Mouse (Mus musculus): ENCODE data around the gene Cyren. TPM values are rescaled to one million over a fixed set of nuclear protein-coding genes. Genes with fewer than 3 reads are reported as not detected.
A peak's percentile ranks its signal among the peaks of the same experiment; 100 is the strongest.

Gene Cyren
- polyA plus RNA-seq, 1 experiment from 2014 or later = 21.6 TPM

DNA sequence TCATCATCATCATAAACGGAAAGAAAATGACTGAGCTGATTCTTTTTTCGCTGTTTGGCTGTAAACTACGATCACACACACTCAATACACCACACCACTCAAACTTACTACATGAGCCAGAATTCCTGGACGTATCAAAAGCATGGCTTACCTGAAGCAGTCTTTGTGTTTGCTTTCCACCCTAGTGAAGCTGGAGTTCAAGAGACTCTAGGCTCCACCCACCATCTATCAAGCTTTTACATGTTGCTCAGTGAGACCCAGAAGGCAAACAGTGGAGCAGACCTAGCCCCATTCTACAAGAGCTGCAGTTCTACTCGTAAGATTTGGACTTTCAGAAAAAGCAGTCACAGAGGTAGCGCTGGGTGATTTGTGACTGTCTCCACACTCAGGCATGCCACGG is 24.7 kb upstream of the Cyren start:
- H3K4me3 ChIP-seq (ENCODE audit: low read length) = peak overlapping the region; percentile 18
- peak overlapping the region; percentile 14; the same call in 1 of the 2 replicates for H3K9ac ChIP-seq (ENCODE audit: low read length)
- no peaks in the 10 kb centered on the region for H3K27me3 ChIP-seq (ENCODE audit: control insufficient read depth, insufficient read depth, low read depth, low read length)
- no peaks in the 10 kb centered on the region for H3K9me3 ChIP-seq (ENCODE audit: control insufficient read depth, low read length)
- peaks cover 23% of the 10 kb centered on the region for H3K36me3 ChIP-seq (ENCODE audit: control insufficient read depth, insufficient read depth, low read length)
- peak overlapping the region; percentile 45 for H3K4me2 ChIP-seq (ENCODE audit: low read depth, low read length)
- H3K27ac ChIP-seq (ENCODE audit: low read length) = peak overlapping the region; percentile 92
- peaks cover 23% of the 10 kb centered on the region for H3K4me1 ChIP-seq (replicated peaks; ENCODE audit: control insufficient read depth, insufficient read depth, low read length)
- 61% methylated on average over 7 of the region's 7 CpGs for WGBS
- peak; percentile 63 for ATAC-seq (ENCODE audit: low read depth)

DNA sequence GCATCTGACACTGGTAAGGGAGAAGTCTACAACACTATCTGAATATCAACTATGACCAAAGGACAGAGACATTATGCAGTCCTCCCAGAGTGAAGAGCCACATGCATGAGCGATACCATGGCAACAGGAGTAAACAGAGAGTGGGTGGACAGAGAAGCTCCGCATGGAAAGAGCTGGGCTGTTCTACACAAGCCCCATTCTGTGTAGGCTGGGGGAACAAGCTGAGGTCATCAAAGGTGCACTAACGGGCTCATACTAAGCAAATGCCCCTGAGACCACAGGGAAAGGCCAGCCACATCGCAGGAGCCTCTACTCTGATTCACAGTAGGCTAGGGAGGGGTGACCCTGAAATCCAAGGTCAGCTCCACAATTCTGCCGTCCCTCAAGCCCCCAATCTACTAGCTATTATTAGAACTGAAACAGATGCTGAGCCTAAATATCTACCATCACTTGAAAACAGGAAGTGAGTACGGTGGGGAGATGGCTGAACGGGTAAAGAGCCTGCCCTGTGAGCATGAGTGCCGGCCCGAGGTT is 24.1 kb upstream of the Cyren start:
- Histone ChIP-seq H3K4me1 (replicated peaks; ENCODE audit: control insufficient read depth, insufficient read depth, low read length) (peaks cover 19% of the 10 kb centered on the region), H3K36me3 (ENCODE audit: control insufficient read depth, insufficient read depth, low read length) (peaks cover 24% of the 10 kb centered on the region), H3K27ac (ENCODE audit: low read length) (peak overlapping the region; percentile 88), H3K9ac (ENCODE audit: low read length) (peak overlapping the region; percentile 44), H3K4me2 (ENCODE audit: low read depth, low read length) (peak overlapping the region; percentile 43), H3K4me3 (ENCODE audit: low read length) (peak overlapping the region; percentile 18), H3K27me3 (ENCODE audit: control insufficient read depth, insufficient read depth, low read depth, low read length) (no peaks in the 10 kb centered on the region), H3K9me3 (ENCODE audit: control insufficient read depth, low read length) (no peaks in the 10 kb centered on the region)
- ATAC-seq (ENCODE audit: low read depth) = no peak
- 34% methylated on average over 9 of the region's 9 CpGs for WGBS

DNA sequence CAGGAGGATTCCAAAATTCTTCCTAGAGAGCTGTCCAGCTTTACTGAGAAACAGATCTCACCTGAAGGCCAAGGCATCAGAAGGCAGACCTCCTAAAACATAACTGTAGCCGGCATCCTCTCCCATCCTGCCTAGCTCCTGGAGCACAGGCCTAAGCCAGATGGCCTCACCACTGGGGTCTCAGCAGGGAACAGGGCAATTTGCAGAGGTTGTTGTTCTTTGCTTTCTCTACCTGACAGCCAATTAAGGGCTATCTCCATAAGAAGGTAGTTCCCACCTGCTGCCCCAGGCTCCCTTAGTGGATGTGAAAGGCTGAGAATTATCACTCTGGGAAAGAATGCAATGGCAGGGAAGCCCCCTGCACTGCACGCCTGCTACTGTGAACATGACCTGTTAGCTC is 23.1 kb upstream of the Cyren start:
- H3K27me3 ChIP-seq (ENCODE audit: control insufficient read depth, insufficient read depth, low read depth, low read length) = no peaks in the 10 kb centered on the region
- H3K4me1 ChIP-seq (replicated peaks; ENCODE audit: control insufficient read depth, insufficient read depth, low read length) = peaks cover 15% of the 10 kb centered on the region
- WGBS = 66% methylated on average over 2 of the region's 2 CpGs
- H3K9ac ChIP-seq (ENCODE audit: low read length) = no peak overlapping the region
- peaks cover 23% of the 10 kb centered on the region for H3K36me3 ChIP-seq (ENCODE audit: control insufficient read depth, insufficient read depth, low read length)
- no peak for ATAC-seq (ENCODE audit: low read depth)
- no peak overlapping the region for H3K4me3 ChIP-seq (ENCODE audit: low read length)
- H3K27ac ChIP-seq (ENCODE audit: low read length) = peak overlapping the region; percentile 56; the same call in 1 of the 2 replicates
- no peak overlapping the region for H3K4me2 ChIP-seq (ENCODE audit: low read depth, low read length)
- H3K9me3 ChIP-seq (ENCODE audit: control insufficient read depth, low read length) = no peaks in the 10 kb centered on the region

DNA sequence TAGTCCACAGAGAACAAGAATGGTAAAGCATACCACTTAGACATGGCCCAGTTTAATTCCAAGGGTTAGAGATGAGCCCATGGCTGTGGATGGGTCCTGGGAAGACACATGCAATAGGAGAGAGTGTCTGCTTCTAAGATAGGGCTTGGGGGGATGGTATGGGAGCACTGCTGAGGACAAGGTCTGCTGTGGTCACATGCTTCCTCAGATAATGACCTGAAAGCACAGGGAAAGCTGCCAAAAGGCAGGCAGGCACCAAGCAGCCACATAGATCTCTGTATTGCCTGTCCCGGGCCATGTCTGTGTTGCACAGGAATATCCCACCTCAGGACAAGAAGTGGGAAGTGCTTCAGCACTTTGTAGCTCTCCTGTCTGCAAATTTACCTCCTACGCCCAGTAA is 21.3 kb upstream of the Cyren start:
- Histone ChIP-seq H3K4me3 (ENCODE audit: low read length) (no peak overlapping the region), H3K27ac (ENCODE audit: low read length) (no peak overlapping the region), H3K9ac (ENCODE audit: low read length) (no peak overlapping the region), H3K27me3 (ENCODE audit: control insufficient read depth, insufficient read depth, low read depth, low read length) (no peaks in the 10 kb centered on the region), H3K36me3 (ENCODE audit: control insufficient read depth, insufficient read depth, low read length) (peaks cover 34% of the 10 kb centered on the region), H3K4me1 (replicated peaks; ENCODE audit: control insufficient read depth, insufficient read depth, low read length) (peaks cover 7% of the 10 kb centered on the region; the same call in 1 of the 2 replicates), H3K4me2 (ENCODE audit: low read depth, low read length) (no peak overlapping the region), H3K9me3 (ENCODE audit: control insufficient read depth, low read length) (no peaks in the 10 kb centered on the region)
- 64% methylated on average over 2 of the region's 2 CpGs for WGBS
- ATAC-seq (ENCODE audit: low read depth) = no peak

DNA sequence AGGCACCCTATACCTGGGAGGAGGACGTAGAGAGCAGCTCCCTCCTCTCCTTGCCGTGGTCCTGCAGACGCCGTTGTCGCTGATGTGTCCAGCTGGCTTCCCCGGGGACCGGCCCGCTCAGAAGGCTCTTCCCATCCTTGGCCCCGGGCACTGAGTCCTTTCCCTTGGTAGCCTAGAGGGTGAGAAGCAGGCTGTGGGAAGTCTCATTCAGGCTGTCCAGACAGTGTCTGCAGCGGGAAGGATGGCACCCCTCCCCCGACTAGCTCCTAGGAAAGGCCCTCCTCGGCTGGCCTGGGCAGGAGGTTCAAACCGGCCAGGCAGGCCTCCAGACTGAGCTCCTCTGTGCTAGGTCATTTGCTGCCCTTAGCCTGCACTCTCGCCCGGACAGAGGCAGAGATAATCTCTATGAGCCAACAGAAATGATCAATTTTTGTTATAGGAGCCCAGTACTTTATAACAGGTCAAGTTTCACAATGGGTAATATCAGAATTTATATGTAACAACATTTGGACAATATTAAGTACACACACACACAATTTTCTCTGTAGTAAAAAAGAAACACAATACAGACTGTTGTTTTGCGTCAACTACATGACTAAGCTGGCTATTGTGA is 18.4 kb upstream of the Cyren start:
- no peaks in the 10 kb centered on the region for H3K27me3 ChIP-seq (ENCODE audit: control insufficient read depth, insufficient read depth, low read depth, low read length)
- no peak for ATAC-seq (ENCODE audit: low read depth)
- no peak overlapping the region for H3K4me3 ChIP-seq (ENCODE audit: low read length)
- H3K27ac ChIP-seq (ENCODE audit: low read length) = no peak overlapping the region
- 56% methylated on average over 16 of the region's 16 CpGs for WGBS
- H3K4me1 ChIP-seq (replicated peaks; ENCODE audit: control insufficient read depth, insufficient read depth, low read length) = no peaks in the 10 kb centered on the region
- H3K4me2 ChIP-seq (ENCODE audit: low read depth, low read length) = no peak overlapping the region
- H3K9me3 ChIP-seq (ENCODE audit: control insufficient read depth, low read length) = no peaks in the 10 kb centered on the region
- H3K36me3 ChIP-seq (ENCODE audit: control insufficient read depth, insufficient read depth, low read length) = peaks cover 40% of the 10 kb centered on the region
- 0 out of 2 replicates have a peak overlapping the region, but pooled peaks have one; percentile 7 for H3K9ac ChIP-seq (ENCODE audit: low read length)

DNA sequence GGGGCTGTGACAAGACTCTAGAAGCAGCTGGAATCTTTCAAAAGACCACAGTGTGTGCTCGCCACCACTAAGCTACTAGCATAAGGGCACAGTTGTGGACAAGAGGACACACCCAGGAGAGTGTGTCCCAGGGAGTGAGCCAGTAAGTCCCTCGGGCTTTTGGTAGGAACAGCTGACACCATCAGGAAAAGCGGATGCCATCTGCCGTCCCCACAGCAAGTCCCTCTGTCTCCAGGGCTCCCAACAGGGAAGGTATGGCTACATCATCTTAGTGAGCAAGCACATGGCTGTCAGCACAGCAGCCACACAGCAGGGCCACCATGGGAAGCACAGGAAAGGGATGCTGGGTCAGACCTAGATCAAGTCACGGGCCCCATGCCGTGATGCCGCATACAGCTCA is 17.7 kb upstream of the Cyren start:
- Histone ChIP-seq H3K4me1 (replicated peaks; ENCODE audit: control insufficient read depth, insufficient read depth, low read length) (no peaks in the 10 kb centered on the region), H3K9ac (ENCODE audit: low read length) (no peak overlapping the region), H3K4me2 (ENCODE audit: low read depth, low read length) (no peak overlapping the region), H3K27me3 (ENCODE audit: control insufficient read depth, insufficient read depth, low read depth, low read length) (no peaks in the 10 kb centered on the region), H3K27ac (ENCODE audit: low read length) (no peak overlapping the region), H3K9me3 (ENCODE audit: control insufficient read depth, low read length) (no peaks in the 10 kb centered on the region), H3K4me3 (ENCODE audit: low read length) (no peak overlapping the region), H3K36me3 (ENCODE audit: control insufficient read depth, insufficient read depth, low read length) (peaks cover 38% of the 10 kb centered on the region)
- no peak for ATAC-seq (ENCODE audit: low read depth)
- WGBS = 77% methylated on average over 7 of the region's 7 CpGs

DNA sequence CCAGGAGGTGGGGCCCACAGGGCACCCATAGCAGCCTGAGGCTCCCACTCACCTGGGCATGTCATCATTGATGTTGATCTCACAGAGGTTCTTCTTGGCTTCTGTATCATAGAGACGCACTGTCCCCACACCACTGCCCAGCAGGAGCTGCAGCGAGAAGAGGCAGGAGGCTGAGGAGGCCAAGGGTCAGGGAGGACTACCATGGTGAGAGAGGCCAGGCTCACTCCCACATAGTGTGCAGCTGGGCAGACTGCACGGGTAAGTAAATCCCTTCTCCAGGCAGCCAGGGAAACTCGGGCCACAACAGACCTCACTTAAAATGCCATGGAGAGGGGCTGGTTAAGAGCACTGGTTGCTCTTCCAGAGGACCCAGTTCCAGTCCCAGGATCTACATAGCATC is 11.3 kb upstream of the Cyren start:
- ATAC-seq (ENCODE audit: low read depth) = no peak
- peaks cover 27% of the 10 kb centered on the region for H3K36me3 ChIP-seq (ENCODE audit: control insufficient read depth, insufficient read depth, low read length)
- H3K9ac ChIP-seq (ENCODE audit: low read length) = no peak overlapping the region
- H3K9me3 ChIP-seq (ENCODE audit: control insufficient read depth, low read length) = no peaks in the 10 kb centered on the region
- H3K4me1 ChIP-seq (replicated peaks; ENCODE audit: control insufficient read depth, insufficient read depth, low read length) = no peaks in the 10 kb centered on the region
- no peak overlapping the region for H3K27ac ChIP-seq (ENCODE audit: low read length)
- no peak overlapping the region for H3K4me3 ChIP-seq (ENCODE audit: low read length)
- H3K4me2 ChIP-seq (ENCODE audit: low read depth, low read length) = no peak overlapping the region
- WGBS = 76% methylated on average over 4 of the region's 4 CpGs
- H3K27me3 ChIP-seq (ENCODE audit: control insufficient read depth, insufficient read depth, low read depth, low read length) = no peaks in the 10 kb centered on the region

DNA sequence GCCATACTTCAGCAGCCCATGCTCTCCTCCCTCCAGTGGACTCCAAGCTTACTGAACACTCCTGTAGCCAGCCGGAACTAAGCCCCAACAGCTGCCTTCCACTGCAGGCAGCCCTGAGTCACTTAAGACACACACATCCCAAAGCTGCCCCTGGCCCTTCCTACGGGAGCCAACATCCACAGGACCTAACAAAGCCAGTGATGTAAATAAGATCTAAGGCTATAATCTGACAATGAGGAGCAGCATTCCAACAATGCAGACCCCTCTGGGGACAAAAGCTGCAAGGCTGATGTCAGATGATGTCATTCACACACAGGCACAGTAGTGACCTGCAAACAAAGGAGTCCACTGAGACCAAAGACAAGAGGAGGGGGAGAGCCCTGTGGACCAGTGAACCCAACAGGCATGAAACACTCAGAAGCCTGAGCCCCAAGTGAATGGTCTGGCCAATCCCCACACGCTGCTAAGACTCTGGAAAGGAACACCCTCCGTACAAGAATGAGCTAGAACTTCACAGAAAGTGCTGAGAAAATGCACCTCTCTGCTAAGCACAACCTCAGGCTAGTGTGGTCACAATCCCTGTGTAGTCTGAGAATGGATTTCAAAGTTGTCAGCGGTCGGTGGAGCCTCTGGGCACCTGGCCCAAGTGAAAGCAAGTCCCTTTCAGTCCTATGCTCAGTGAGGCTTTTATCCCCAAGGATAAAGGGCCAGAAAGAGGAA is 9.4 kb upstream of the Cyren start:
- no peaks in the 10 kb centered on the region for H3K4me1 ChIP-seq (replicated peaks; ENCODE audit: control insufficient read depth, insufficient read depth, low read length)
- H3K36me3 ChIP-seq (ENCODE audit: control insufficient read depth, insufficient read depth, low read length) = peaks cover 25% of the 10 kb centered on the region
- H3K4me3 ChIP-seq (ENCODE audit: low read length) = no peak overlapping the region
- H3K9ac ChIP-seq (ENCODE audit: low read length) = no peak overlapping the region
- H3K4me2 ChIP-seq (ENCODE audit: low read depth, low read length) = no peak overlapping the region
- no peak for ATAC-seq (ENCODE audit: low read depth)
- 71% methylated on average over 6 of the region's 6 CpGs for WGBS
- H3K27me3 ChIP-seq (ENCODE audit: control insufficient read depth, insufficient read depth, low read depth, low read length) = no peaks in the 10 kb centered on the region
- no peak overlapping the region for H3K27ac ChIP-seq (ENCODE audit: low read length)
- no peaks in the 10 kb centered on the region for H3K9me3 ChIP-seq (ENCODE audit: control insufficient read depth, low read length)

DNA sequence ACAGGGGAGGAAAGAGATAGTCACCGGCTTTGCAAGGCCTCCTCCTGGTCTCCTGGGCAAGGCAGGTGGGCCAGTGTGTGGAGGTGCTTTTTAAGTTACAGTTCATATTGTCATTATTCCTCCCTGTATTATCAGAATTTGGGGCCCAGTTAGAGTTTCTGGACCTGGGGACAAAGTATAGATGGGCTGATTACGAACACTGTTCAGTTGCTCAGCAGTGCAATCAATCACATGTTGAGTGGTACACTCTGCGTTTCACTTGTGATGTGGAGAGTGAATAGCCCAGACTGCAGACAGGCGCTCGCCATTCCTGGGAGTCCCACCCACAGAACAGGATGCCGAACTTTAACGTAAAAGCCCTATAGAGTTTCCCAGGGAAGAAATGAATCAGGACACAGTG is 6.9 kb upstream of the Cyren start:
- Histone ChIP-seq H3K4me3 (ENCODE audit: low read length) (no peak overlapping the region), H3K4me1 (replicated peaks; ENCODE audit: control insufficient read depth, insufficient read depth, low read length) (no peaks in the 10 kb centered on the region), H3K27ac (ENCODE audit: low read length) (no peak overlapping the region), H3K27me3 (ENCODE audit: control insufficient read depth, insufficient read depth, low read depth, low read length) (no peaks in the 10 kb centered on the region), H3K9ac (ENCODE audit: low read length) (no peak overlapping the region), H3K36me3 (ENCODE audit: control insufficient read depth, insufficient read depth, low read length) (peaks cover 31% of the 10 kb centered on the region), H3K4me2 (ENCODE audit: low read depth, low read length) (no peak overlapping the region), H3K9me3 (ENCODE audit: control insufficient read depth, low read length) (no peaks in the 10 kb centered on the region)
- 85% methylated on average over 7 of the region's 7 CpGs for WGBS
- ATAC-seq (ENCODE audit: low read depth) = no peak

Measured in lung, embryonic 16.5 days (tissue).